Comparison of ENCODE assay signal across 12 mouse cellular contexts in genomic region chr5:20671826-20672225, GRCm38 (mm10).
DNase-seq lines count a peak whose midpoint lies in the region; ATAC-seq lines count a peak whose summit lies in the region.
"Had no signal": no experiment of that assay in that cellular context is flagged by ENCODE, and none has a peak within 500 bp of the region (broad histone marks: within the 10 kb centered on the region; RNA-seq: fewer than 3 reads in every experiment).

No protein-coding gene starts in this region.

- peak; percentile 41 to 75 for DNase-seq in layer of hippocampus, adult 18-20 months (ENCODE audit: low spot score in 2 of 2)
- no peak for DNase-seq in layer of hippocampus, postnatal 25 days (ENCODE audit: extremely low spot score in 1 of 2, low spot score in 1 of 2)
- peak; percentile 12 for DNase-seq in cerebellum, adult 11 months
- DNase-seq in gastrocnemius, adult 8-10 months (ENCODE audit: low spot score in 2 of 2) = peak; percentile 28
- peak; percentile 39 to 67 for DNase-seq in right cerebral cortex, postnatal 10 days (ENCODE audit: low spot score in 2 of 2)
- no peak for DNase-seq in kidney, postnatal 36 days
- DNase-seq: liver had no signal

- 48% methylated on average over 1 of the region's 1 CpGs for WGBS in hindbrain, embryonic 12.5 days

- ATAC-seq in hindbrain, embryonic 12.5 days (ENCODE audit: low FRiP score) = no peak

- H3K4me2 ChIP-seq in hindbrain, embryonic 12.5 days (replicated peaks) = no peak overlapping the region
- H3K4me2 ChIP-seq: heart, embryonic 15.5 days; kidney, embryonic 15.5 days; neural tube, embryonic 12.5 days had no signal

- peaks cover 11% of the 10 kb centered on the region for H3K4me1 ChIP-seq in hindbrain, embryonic 12.5 days
- H3K4me1 ChIP-seq: heart, embryonic 15.5 days had no signal

- H3K27me3 ChIP-seq in hindbrain, embryonic 12.5 days = no peaks in the 10 kb centered on the region
- H3K27me3 ChIP-seq: heart, embryonic 15.5 days; kidney, embryonic 15.5 days; neural tube, embryonic 12.5 days had no signal

- no peak overlapping the region for H3K4me3 ChIP-seq in hindbrain, embryonic 12.5 days
- H3K4me3 ChIP-seq: erythroblast, embryonic 14.5 days; heart, embryonic 15.5 days; kidney, embryonic 15.5 days; neural tube, embryonic 12.5 days had no signal

- H3K27ac ChIP-seq in hindbrain, embryonic 12.5 days = no peak overlapping the region
- H3K27ac ChIP-seq: heart, embryonic 15.5 days; kidney, embryonic 15.5 days; neural tube, embryonic 12.5 days had no signal

- no peaks in the 10 kb centered on the region for H3K9me3 ChIP-seq in hindbrain, embryonic 12.5 days (replicated peaks)
- H3K9me3 ChIP-seq: heart, embryonic 15.5 days; kidney, embryonic 15.5 days; neural tube, embryonic 12.5 days had no signal

- no peak overlapping the region for H3K9ac ChIP-seq in hindbrain, embryonic 12.5 days
- H3K9ac ChIP-seq: heart, embryonic 15.5 days; kidney, embryonic 15.5 days; neural tube, embryonic 12.5 days had no signal

- no peaks in the 10 kb centered on the region for H3K36me3 ChIP-seq in hindbrain, embryonic 12.5 days
- H3K36me3 ChIP-seq: heart, embryonic 15.5 days; kidney, embryonic 15.5 days; neural tube, embryonic 12.5 days had no signal

Comparison
In these comparisons a context has a peak if more than half of its experiments do, and no peak if none do; other contexts are left out.
1. DNase-seq: peak in layer of hippocampus, adult 18-20 months (2 of 2), cerebellum, adult 11 months (single experiment), gastrocnemius, adult 8-10 months (2 of 2) and right cerebral cortex, postnatal 10 days (2 of 2); none in layer of hippocampus, postnatal 25 days (0 of 2) and kidney, postnatal 36 days (0 of 2).